Mouse (Mus musculus) lung, postnatal 14 days (tissue): ENCODE measurements around the gene Dnm3.

Experiments
- DNase-seq: peaks from one replicate; pipeline ENCODE4 v3.0.0; 2021

Gene Dnm3

DNA sequence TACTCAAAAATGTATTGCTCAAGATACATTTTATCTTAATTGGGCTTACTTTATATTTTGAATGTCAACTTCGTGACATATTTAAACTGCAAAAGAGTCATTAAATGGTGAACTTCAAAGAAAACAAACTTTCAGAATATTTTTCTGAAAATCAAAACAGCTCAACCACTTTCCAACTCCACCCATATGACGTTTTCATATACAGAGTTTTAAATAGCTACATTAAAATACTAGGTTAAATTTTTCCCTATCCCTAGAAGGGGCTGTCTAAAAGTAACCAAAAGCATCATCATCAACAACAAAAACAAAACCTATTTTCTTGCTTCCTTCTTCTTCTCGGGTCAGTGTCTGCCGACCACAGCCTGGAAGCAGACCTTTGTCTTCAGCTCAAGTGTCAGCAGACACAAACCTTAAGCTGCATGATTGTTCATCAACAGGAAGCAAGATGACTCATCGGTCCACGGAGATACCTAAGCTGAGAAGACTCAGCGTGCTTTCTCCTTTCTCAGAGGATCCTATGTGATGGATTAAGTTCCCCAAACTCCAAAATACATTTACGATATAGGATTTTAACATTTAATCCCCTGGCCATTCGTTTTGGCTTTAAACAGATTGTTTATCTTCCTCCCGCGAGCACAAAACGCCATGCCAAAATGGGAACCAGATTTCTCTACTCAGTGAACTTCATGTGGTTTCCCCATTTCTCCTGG is 270.7 kb downstream of the Dnm3 start:
- peak; percentile 44 for DNase-seq

DNA sequence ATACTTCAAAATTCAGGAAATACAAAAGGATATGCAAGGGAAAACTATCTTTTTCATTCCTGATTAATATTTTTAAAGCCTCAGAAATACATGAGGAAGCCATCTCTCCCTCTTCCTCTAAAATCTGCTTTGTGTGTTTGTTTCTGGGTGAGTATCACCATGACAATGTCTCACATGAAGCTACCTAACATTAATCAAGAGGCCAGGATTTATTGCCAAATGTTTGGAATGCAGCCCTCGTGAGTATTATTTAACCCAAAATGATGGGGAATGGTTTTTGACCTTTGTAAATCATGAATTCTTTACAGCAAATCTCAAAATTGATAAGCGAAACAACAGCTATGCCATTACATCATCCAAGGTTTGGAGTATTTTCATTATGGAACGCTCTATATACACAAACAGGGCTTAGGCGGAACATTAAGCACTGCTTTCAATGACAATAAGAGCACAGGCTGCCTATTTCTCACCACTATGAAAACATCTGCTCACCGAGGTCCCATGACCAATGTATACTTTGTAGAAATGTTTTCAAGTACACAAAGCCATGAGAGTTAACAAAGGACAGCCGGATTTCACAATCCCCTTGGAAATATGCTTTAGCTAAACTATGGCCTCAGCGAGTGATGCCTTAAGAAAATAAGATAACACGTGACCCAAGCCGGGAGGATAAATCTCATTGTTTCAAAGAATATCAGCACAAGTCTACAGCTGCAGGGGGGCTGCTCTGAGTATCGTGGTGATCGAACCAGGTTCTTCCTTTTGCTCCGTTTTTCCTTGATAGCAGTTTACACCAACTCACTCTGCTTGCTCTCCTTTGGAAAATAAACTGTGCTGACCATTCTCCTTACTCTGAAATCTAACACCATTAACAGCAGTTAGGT is 275.1 kb downstream of the Dnm3 start:
- no peak for DNase-seq

DNA sequence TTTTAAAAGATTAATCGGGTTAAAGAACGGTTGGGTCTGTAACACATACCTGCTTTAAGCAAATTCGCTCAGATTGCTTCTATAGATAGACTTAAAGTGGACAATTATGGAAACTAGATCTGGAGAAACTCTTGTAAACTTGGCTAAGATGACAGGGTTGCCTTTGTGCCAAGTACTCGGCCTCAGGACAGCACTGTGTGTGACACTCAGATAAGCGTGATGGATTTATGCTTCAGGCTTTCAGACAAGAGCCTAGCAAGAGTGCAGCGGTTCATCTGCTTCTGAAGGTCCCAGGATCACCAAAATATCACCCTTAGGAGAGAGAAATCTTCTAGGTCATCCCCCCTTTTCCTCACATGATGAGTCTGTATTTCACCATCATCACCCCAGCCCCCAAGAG is 277.4 kb downstream of the Dnm3 start:
- no peak for DNase-seq

- no peak for DNase-seq
Observed at GRCm38 (mm10) chr1:162196812-162197680, 280.8 kb downstream of the Dnm3 start.

- DNase-seq: no peak
Observed at GRCm38 (mm10) chr1:162188744-162189143, 289.1 kb downstream of the Dnm3 start.

DNA sequence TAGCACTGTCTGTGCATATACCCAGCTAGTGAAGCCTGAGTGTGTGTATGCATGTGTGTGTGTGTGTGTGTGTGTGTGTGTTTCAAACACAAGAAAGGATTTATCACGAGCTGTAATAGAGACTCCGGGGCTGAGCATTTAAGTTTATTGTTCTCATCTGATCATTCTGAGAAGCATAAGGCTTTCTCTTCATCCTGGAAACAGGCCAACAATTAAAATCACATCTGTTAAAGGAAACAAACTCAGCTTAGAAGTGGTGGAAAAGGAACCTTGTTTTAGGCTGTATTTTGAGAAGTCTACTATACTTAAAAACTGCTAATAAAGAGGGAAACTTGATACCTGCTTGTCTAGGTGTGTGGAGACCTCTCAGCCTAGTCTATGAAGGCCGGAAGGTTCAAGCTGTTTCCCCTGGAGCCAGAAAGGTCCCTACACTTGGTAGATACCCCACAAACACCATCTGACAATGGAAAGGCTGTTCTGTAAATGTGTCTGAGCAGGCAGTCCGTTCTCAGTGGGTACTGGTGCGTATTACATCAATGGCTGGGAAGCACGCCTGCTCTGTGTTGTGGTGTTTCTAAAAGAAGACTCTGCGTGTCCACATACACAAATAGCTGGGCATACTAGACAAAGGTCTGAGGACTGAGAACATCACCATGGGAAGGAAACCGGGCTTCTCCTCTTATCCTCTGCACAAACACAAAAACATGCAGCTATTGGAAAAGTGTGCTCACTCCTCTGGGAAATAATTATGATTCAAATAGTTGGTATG is 290.3 kb downstream of the Dnm3 start:
- DNase-seq: no peak

DNA sequence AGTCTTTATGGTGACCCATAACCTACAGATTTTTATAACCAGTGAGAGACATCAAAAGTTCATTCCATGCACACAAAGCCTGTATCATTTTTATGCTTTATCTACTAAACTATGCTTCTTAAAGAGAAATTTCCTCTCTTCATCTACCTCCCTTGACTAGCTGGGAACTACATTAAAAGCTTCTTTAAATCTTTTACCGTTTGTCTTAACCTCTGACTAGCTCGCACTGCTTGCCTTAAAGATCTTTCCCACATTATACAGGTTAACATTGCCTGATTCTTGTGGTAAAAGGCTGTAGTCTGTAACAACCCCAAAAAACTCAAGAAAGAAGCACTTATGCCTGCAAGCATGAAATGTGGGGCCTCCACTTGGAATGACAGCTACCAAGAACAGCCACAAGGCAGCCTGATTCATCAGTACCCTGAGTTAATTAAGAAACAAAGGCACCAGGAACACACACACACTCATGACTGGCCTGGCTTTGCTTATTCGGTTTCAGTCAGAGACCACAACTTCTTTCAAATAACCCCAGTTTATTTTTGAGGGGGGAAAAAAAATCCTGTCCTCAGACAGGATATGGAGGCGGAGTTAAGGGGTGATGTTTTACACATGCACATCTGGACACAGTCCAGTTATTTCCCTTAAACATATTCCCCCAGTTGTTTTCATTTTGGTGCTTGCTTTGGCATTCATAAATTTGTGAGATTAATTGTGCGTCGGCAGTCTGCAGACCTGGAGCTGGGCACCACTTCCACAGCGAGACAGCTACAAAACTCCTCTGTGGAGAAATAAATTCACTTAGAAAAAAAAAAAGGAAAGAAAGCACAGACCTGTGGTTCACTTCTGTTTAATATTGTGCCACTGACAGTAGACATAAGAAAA is 291.1 kb downstream of the Dnm3 start:
- no peak for DNase-seq

- no peak for DNase-seq
Observed at GRCm38 (mm10) chr1:162184003-162184748, 293.7 kb downstream of the Dnm3 start.

GRCm38 (mm10) chr1:162183438-162183837 is 294.4 kb downstream of the Dnm3 start:
- DNase-seq: no peak

- DNase-seq: no peak
Observed at GRCm38 (mm10) chr1:162181187-162181975, 296.5 kb downstream of the Dnm3 start.

DNA sequence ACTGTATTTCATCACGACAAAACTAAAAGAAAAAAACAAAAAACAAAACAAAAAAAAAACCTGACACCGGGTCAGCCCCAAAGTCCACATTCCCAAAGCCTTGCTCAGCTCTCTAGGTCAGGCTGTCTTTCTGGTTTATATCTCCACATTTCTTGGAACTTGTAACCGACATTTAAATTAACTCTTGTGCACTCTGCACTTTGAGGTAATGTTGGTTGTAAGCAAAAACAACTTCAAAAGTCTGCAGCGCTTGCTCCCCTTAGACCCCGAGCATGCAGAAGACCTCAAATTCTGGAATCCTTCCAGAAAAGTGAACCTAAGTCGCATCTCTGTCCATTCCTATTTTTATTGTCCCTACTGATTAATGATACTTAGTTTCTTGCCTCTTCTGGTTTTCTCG is 297.4 kb downstream of the Dnm3 start:
- DNase-seq: no peak

DNA sequence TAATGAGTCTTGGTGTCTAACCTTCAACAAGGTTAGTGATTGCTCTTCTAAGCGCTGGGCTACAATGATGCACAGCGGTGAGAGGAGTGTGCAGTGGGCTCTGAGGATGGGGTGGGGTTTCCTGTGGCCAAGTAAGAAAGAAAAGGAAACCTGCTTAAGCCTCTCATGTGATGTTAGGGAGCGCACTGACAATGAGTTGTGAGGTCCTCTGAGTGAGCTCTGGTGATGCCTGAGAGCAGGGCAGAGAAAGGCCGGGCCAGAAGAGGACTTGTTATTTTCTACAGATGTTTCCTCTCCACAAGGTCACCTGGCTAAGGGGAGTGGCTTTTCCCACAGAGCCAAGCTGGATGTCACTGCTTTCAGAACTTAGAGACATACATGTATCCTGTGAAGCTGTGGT is 298.4 kb downstream of the Dnm3 start:
- DNase-seq: no peak

DNA sequence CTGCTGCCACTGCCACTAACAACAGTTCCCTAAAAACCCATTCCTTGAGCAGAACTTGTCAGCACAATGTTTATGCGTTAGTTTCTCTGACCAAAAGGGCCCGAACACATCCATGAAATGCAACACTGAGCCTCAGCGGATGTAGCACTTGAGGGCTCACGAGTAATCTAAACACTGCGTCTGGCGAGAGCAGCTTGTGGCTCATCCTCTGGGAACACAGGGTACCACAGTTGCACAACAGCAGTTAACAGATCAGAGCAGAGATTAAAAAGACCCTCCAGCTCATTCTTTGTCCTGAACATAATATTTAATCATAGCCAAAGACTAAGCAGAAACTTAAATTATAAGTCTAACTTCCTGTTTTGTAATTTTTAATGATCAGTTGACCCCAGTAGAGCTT is 305.0 kb downstream of the Dnm3 start:
- peak; percentile 22 for DNase-seq

- no peak for DNase-seq
Observed at GRCm38 (mm10) chr1:162163687-162164484, 313.9 kb downstream of the Dnm3 start.

DNA sequence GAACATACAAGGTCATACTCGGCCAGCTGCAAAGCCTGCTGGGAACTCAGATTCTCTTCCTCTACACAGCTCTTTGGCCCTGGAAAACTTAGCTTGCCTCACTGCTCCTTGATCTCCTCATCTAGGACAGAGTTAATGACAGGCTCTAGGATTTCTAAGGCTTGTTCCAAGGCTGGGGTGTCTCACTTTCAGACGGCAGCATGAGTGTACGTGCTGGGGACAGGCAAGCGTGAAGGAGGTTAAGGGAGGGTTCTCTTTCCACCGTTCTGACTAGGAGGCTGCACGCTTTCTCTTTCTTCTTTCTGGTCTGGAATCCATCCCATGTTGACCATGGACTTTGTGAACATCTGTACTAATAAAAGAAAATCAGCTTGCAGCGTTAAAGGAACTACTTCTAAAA is 315.2 kb downstream of the Dnm3 start:
- no peak for DNase-seq

DNA sequence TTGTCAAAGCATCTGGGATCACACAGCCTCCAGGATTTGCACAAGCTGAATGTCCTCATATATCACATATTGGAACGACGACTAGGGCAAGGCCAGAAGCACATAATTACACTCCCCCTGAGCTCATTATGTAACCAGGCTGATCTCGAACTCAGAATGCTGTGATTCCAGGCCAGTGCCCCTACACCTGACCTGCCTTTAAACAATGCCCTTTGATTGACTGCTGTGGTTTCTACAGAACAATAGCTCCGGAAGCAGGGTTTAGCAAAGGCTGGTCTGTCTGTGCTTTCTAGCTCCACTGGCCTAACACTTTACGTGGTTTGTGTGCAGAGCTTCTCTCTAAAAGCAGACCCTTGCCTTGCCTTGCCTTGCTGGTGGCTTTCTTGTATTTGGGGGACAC is 315.6 kb downstream of the Dnm3 start:
- DNase-seq: no peak

- DNase-seq: no peak
Observed at GRCm38 (mm10) chr1:162160718-162161117, 317.1 kb downstream of the Dnm3 start.

- DNase-seq: no peak
Observed at GRCm38 (mm10) chr1:162158486-162158885, 319.3 kb downstream of the Dnm3 start.

- DNase-seq: no peak
Observed at GRCm38 (mm10) chr1:162157659-162158058, 320.2 kb downstream of the Dnm3 start.
